Mouse (Mus musculus) WW6 (cell line): ENCODE measurements around the gene Map2k6.
A peak's percentile ranks its signal among the peaks of the same experiment; 100 is the strongest.

ENCODE experiments used
- DNase-seq: peaks from one replicate; pipeline ENCODE4 v3.0.0-alpha.2; 2013; ENCODE audit warnings: low read depth, low spot score

Map2k6 gene

GRCm38 (mm10) chr11:110562320-110563081 is 163.6 kb downstream of the Map2k6 start:
- DNase-seq: no peak

- DNase-seq: no peak
Measured at GRCm38 (mm10) chr11:110563272-110563671, 164.3 kb downstream of the Map2k6 start.

- DNase-seq: no peak
Measured at GRCm38 (mm10) chr11:110563801-110564200, 164.9 kb downstream of the Map2k6 start.

- DNase-seq: no peak
Measured at GRCm38 (mm10) chr11:110566307-110566706, 167.4 kb downstream of the Map2k6 start.

GRCm38 (mm10) chr11:110572548-110572947 is 173.6 kb downstream of the Map2k6 start:
- DNase-seq: peak; percentile 16
